Mouse (Mus musculus) CH12.LX (cell line): ENCODE measurements at regions not wholly inside any gene's neighbourhood (a gene's known extent, or its start where the extent isn't known, plus 50 kb on each side); places are given as distances from the start of the nearest gene placed in this dataset.

ENCODE experiments used
- DNase-seq: peaks from one replicate; pipeline ENCODE4 v3.0.0-alpha.2; 2013; ENCODE audit errors: extremely low read depth
- H3K27ac ChIP-seq: 2 replicates; pipeline ENCODE4 v1.5.1; 2012; ENCODE audit warnings: low read depth, mild to moderate bottlenecking, control low read depth, moderate library complexity; ENCODE audit not compliant: insufficient read depth
- H3K27me3 ChIP-seq: replicated peaks from 2 replicates; pipeline ENCODE3; 2012; ENCODE audit warnings: inconsistent platforms
- H3K36me3 ChIP-seq, 2 experiments: replicated peaks in 1 of 2; 2 replicates each; pipeline versions ENCODE3 to v1.6.1; 2012; ENCODE audit warnings: inconsistent platforms in 1 of 2, low read length in 1 of 2, mild to moderate bottlenecking in 1 of 2, mixed read lengths in 1 of 2, moderate library complexity in 1 of 2; ENCODE audit not compliant: control insufficient read depth in 1 of 2, insufficient read depth in 1 of 2
- H3K4me1 ChIP-seq, 2 experiments: 2 replicates each; pipeline ENCODE4 v1.6.1; 2012; ENCODE audit warnings: inconsistent platforms in 1 of 2, moderate library complexity in 1 of 2; ENCODE audit not compliant: insufficient read depth in 2 of 2, control insufficient read depth in 1 of 2
- H3K4me2 ChIP-seq: 2 replicates; pipeline ENCODE4 v1.6.1; 2012; ENCODE audit warnings: low read depth, mild to moderate bottlenecking, control low read depth; ENCODE audit not compliant: poor library complexity, insufficient read depth, severe bottlenecking
- H3K4me3 ChIP-seq, 3 experiments: fragments of 150-350 bp in 1 of 3; sonication (generic) in 1 of 3; replicated peaks in 1 of 3; 2 replicates each; pipeline versions ENCODE3 to v1.5.1; 2011 to 2012; ENCODE audit warnings: low read depth in 2 of 3, low read length in 2 of 3, mild to moderate bottlenecking in 2 of 3, moderate library complexity in 2 of 3, control low read depth in 1 of 3, improper control_type of control experiment in 1 of 3, inconsistent platforms in 1 of 3, mixed read lengths in 1 of 3; ENCODE audit not compliant: poor library complexity in 1 of 3
- H3K79me2 ChIP-seq: replicated peaks from 2 replicates; pipeline ENCODE4 v1.6.1; 2012; ENCODE audit warnings: mild to moderate bottlenecking, moderate library complexity; ENCODE audit not compliant: control insufficient read depth, poor library complexity, insufficient read depth, severe bottlenecking; ENCODE audit errors: extremely low read depth
- H3K9ac ChIP-seq: 2 replicates; pipeline ENCODE4 v1.6.1; 2012; ENCODE audit warnings: low read depth, mild to moderate bottlenecking, control low read depth, moderate library complexity; ENCODE audit not compliant: insufficient read depth
- H3K9me3 ChIP-seq: replicated peaks from 2 replicates; pipeline ENCODE3; 2012; ENCODE audit warnings: low read length, inconsistent platforms, mixed read lengths
- BHLHE40 ChIP-seq: IDR thresholded peaks from 2 replicates; pipeline ENCODE4 v1.6.1; 2011; ENCODE audit warnings: mild to moderate bottlenecking, low read depth, low read length, improper control_type of control experiment
- CHD1 ChIP-seq: IDR thresholded peaks from 2 replicates; pipeline ENCODE4 v1.6.1; 2012; ENCODE audit warnings: low read depth, low read length, improper control_type of control experiment, inconsistent platforms
- CHD2 ChIP-seq: IDR thresholded peaks from 2 replicates; pipeline ENCODE4 v1.6.1; 2011; ENCODE audit warnings: low read length, improper control_type of control experiment
- CTCF ChIP-seq, 2 experiments: IDR thresholded peaks in 1 of 2; conservative IDR thresholded peaks in 1 of 2; 2 replicates each; pipeline ENCODE4 v1.5.1; 2011 to 2012; ENCODE audit warnings: low read depth in 2 of 2, low read length in 2 of 2, improper control_type of control experiment in 1 of 2, inconsistent platforms in 1 of 2, mild to moderate bottlenecking in 1 of 2, moderate library complexity in 1 of 2
- E2F4 ChIP-seq: IDR thresholded peaks from 2 replicates; pipeline ENCODE4 v1.6.1; 2011; ENCODE audit warnings: low read depth, low read length, improper control_type of control experiment; ENCODE audit not compliant: insufficient replicate concordance
- ELF1 ChIP-seq: IDR thresholded peaks from 2 replicates; pipeline ENCODE4 v1.6.1; 2014; ENCODE audit warnings: low read depth, mild to moderate bottlenecking, inconsistent platforms, low read length, improper control_type of control experiment
- EP300 ChIP-seq: IDR thresholded peaks from 2 replicates; pipeline ENCODE4 v1.6.1; 2011; ENCODE audit warnings: low read length, improper control_type of control experiment
- ETS1 ChIP-seq: conservative IDR thresholded peaks from 2 replicates; pipeline ENCODE4 v1.6.1; 2012; ENCODE audit warnings: low read depth, mild to moderate bottlenecking, inconsistent platforms, low read length, improper control_type of control experiment, moderate library complexity
- GABPA ChIP-seq: IDR thresholded peaks from 2 replicates; pipeline ENCODE4 v1.6.1; 2012; ENCODE audit warnings: low read depth, low read length, improper control_type of control experiment, inconsistent platforms; ENCODE audit not compliant: insufficient replicate concordance
- HCFC1 ChIP-seq: IDR thresholded peaks from 2 replicates; pipeline ENCODE4 v1.6.1; 2012; ENCODE audit warnings: low read depth, mild to moderate bottlenecking, inconsistent platforms, low read length, improper control_type of control experiment
- IRF4 ChIP-seq: IDR thresholded peaks from 2 replicates; pipeline ENCODE4 v1.6.1; 2014; ENCODE audit warnings: low read depth, mild to moderate bottlenecking, inconsistent platforms, low read length, improper control_type of control experiment
- JUN ChIP-seq: IDR thresholded peaks from 2 replicates; pipeline ENCODE4 v1.6.1; 2011; ENCODE audit warnings: low read depth, mild to moderate bottlenecking, low read length, improper control_type of control experiment, moderate library complexity; ENCODE audit not compliant: insufficient read depth
- JUND ChIP-seq: conservative IDR thresholded peaks from 2 replicates; pipeline ENCODE4 v1.6.1; 2011; ENCODE audit warnings: low read depth, low read length, improper control_type of control experiment
- KAT2A ChIP-seq: IDR thresholded peaks from 2 replicates; pipeline ENCODE4 v1.6.1; 2012; ENCODE audit warnings: low read length, improper control_type of control experiment, inconsistent platforms; ENCODE audit not compliant: insufficient replicate concordance
- MAFK ChIP-seq: IDR thresholded peaks from 2 replicates; pipeline ENCODE4 v1.6.1; 2011; ENCODE audit warnings: low read length, improper control_type of control experiment; ENCODE audit not compliant: insufficient replicate concordance
- MAX ChIP-seq: IDR thresholded peaks from 2 replicates; pipeline ENCODE4 v1.6.1; 2011; ENCODE audit warnings: low read length, improper control_type of control experiment
- MAZ ChIP-seq: IDR thresholded peaks from 2 replicates; pipeline ENCODE4 v1.6.1; 2012; ENCODE audit warnings: low read depth, mild to moderate bottlenecking, inconsistent platforms, low read length, improper control_type of control experiment, moderate library complexity
- MEF2A ChIP-seq: IDR thresholded peaks from 2 replicates; pipeline ENCODE4 v1.6.1; 2014; ENCODE audit warnings: low read depth, mild to moderate bottlenecking, inconsistent platforms, low read length, improper control_type of control experiment, borderline replicate concordance
- MXI1 ChIP-seq: IDR thresholded peaks from 2 replicates; pipeline ENCODE4 v1.6.1; 2011; ENCODE audit warnings: mild to moderate bottlenecking, low read depth, low read length, improper control_type of control experiment
- MYC ChIP-seq: IDR thresholded peaks from 2 replicates; pipeline ENCODE4 v1.6.1; 2011; ENCODE audit warnings: low read depth, mild to moderate bottlenecking, improper control_type of control experiment, low read length
- NELFE ChIP-seq: IDR thresholded peaks from 2 replicates; pipeline ENCODE4 v1.6.1; 2011; ENCODE audit warnings: low read depth, low read length, improper control_type of control experiment
- NRF1 ChIP-seq: IDR thresholded peaks from 2 replicates; pipeline ENCODE4 v1.6.1; 2014; ENCODE audit warnings: low read depth, mild to moderate bottlenecking, inconsistent platforms, low read length, improper control_type of control experiment, moderate library complexity
- PAX5 ChIP-seq: IDR thresholded peaks from 2 replicates; pipeline ENCODE4 v1.6.1; 2012; ENCODE audit warnings: low read length, inconsistent platforms, mixed read lengths
- POLR2A ChIP-seq: IDR thresholded peaks from 2 replicates; pipeline ENCODE4 v1.6.1; 2011; ENCODE audit warnings: low read depth, mild to moderate bottlenecking, improper control_type of control experiment, low read length
- POLR2AphosphoS2 ChIP-seq: IDR thresholded peaks from 2 replicates; pipeline ENCODE4 v1.6.1; 2011; ENCODE audit warnings: low read depth, low read length, improper control_type of control experiment
- RAD21 ChIP-seq: IDR thresholded peaks from 2 replicates; pipeline ENCODE4 v1.6.1; 2011; ENCODE audit warnings: low read depth, mild to moderate bottlenecking, low read length, improper control_type of control experiment, moderate library complexity
- RCOR1 ChIP-seq: conservative IDR thresholded peaks from 2 replicates; pipeline ENCODE4 v1.6.1; 2012; ENCODE audit warnings: low read depth, mild to moderate bottlenecking, inconsistent platforms, low read length, improper control_type of control experiment
- SIN3A ChIP-seq: IDR thresholded peaks from 2 replicates; pipeline ENCODE4 v1.6.1; 2012; ENCODE audit warnings: low read length, improper control_type of control experiment, inconsistent platforms
- SMC3 ChIP-seq: IDR thresholded peaks from 2 replicates; pipeline ENCODE4 v1.6.1; 2011; ENCODE audit warnings: low read depth, low read length, improper control_type of control experiment
- TBP ChIP-seq: conservative IDR thresholded peaks from 2 replicates; pipeline ENCODE4 v1.6.1; 2011; ENCODE audit warnings: low read depth, low read length, improper control_type of control experiment
- TCF12 ChIP-seq: IDR thresholded peaks from 2 replicates; pipeline ENCODE4 v1.6.1; 2014; ENCODE audit warnings: low read depth, mild to moderate bottlenecking, inconsistent platforms, low read length, improper control_type of control experiment
- UBTF ChIP-seq: IDR thresholded peaks from 2 replicates; pipeline ENCODE4 v1.6.1; 2012; ENCODE audit warnings: low read depth, mild to moderate bottlenecking, inconsistent platforms, low read length, improper control_type of control experiment, moderate library complexity
- USF1 ChIP-seq: IDR thresholded peaks from 2 replicates; pipeline ENCODE4 v1.6.1; 2014; ENCODE audit warnings: low read depth, mild to moderate bottlenecking, inconsistent platforms, low read length, improper control_type of control experiment
- USF2 ChIP-seq: conservative IDR thresholded peaks from 2 replicates; pipeline ENCODE4 v1.6.1; 2011; ENCODE audit warnings: low read depth, low read length, improper control_type of control experiment
- ZC3H11A ChIP-seq: IDR thresholded peaks from 2 replicates; pipeline ENCODE4 v1.6.1; 2012; ENCODE audit warnings: low read depth, mild to moderate bottlenecking, inconsistent platforms, low read length, improper control_type of control experiment
- ZKSCAN1 ChIP-seq: IDR thresholded peaks from 2 replicates; pipeline ENCODE4 v1.6.1; 2012; ENCODE audit warnings: low read depth, inconsistent platforms, low read length, improper control_type of control experiment, borderline replicate concordance
- ZMIZ1 ChIP-seq: IDR thresholded peaks from 2 replicates; pipeline ENCODE4 v1.6.1; 2012; ENCODE audit warnings: low read depth, mild to moderate bottlenecking, inconsistent platforms, low read length, improper control_type of control experiment
- ZNF384 ChIP-seq: IDR thresholded peaks from 2 replicates; pipeline ENCODE4 v1.6.1; 2012; ENCODE audit warnings: low read depth, low read length, improper control_type of control experiment, inconsistent platforms
- dilution Hi-C: fragments of 300-500 bp; cut with MboI; formaldehyde crosslinking; loops from 2 replicates; pipeline ENCODE4 v1.14.3; 2020; ENCODE audit warnings: low sequenced_read_pairs; ENCODE audit not compliant: extremely low pct_unique_long_range_greater_than_20kb, extremely low pct_ligation_motif_present
- in situ Hi-C: fragments of 300-500 bp; cut with MboI; formaldehyde crosslinking; loops from 3 replicates; pipeline ENCODE4 v1.14.3; 2019; ENCODE audit warnings: low sequenced_read_pairs, low pct_ligation_motif_present, low pct_unique_long_range_greater_than_20kb, mixed read lengths

DNA sequence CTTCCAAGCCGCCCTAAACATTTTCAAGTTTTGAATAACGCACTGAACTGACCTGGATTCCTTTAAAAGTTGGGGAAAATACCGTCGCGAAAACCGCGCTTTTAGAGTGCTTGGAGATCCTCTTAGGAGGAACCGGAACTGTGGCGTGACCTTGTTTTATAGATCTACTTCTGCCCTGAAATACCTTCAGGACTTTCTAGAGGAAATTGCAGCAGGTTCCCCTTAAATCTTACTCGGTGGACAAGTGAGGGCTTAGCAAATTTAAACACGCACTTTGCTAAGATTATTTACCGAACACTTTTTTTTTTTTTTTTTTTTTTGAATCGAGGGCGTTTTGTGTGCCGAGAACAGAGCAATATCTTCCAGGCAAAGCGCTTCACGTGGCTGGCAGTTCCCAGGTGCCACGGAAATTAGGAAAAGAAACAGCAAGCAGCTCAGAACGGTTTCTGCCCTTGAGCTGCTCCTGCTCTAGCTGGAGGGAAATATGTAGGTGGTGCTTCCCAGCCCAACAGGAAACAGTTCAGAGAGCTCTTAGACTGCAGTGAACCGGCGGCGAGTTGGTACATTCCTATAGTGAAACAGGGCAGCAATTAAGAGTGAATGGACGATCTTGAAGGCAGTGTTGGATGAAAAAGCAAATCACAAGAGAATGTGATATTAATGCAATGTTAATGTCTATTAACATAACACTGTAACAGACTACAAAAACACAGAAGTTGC is 127.1 kb downstream of the Tmem161b start:
- H3K9ac ChIP-seq: peak overlapping the region; percentile 84
- no peaks in the 10 kb centered on the region for H3K79me2 ChIP-seq
- peak overlapping the region; percentile 87 for H3K27ac ChIP-seq
- no peaks in the 10 kb centered on the region for H3K36me3 ChIP-seq
- TF ChIP-seq IRF4 (peak; percentile 19; the same call in 1 of the 2 replicates), JUN (no peak), KAT2A (0 out of 2 replicates have a peak, but pooled peaks have one; percentile 56), RCOR1 (0 out of 2 replicates have a peak, but pooled peaks have one; percentile 43), TBP (peak; percentile 58; the same call in 1 of the 2 replicates), NELFE (peak; percentile 68), HCFC1 (no peak; the same call in 1 of the 2 replicates), GABPA (no peak), ZMIZ1 (peak; percentile 90; the same call in 1 of the 2 replicates), MEF2A (peak; percentile 16; the same call in 1 of the 2 replicates), E2F4 (0 out of 2 replicates have a peak, but pooled peaks have one; percentile 12), USF2 (no peak), MYC (peak; percentile 55; the same call in 1 of the 2 replicates), ETS1 (0 out of 2 replicates have a peak, but pooled peaks have one; percentile 7), POLR2AphosphoS2 (no peak), ZC3H11A (no peak), ZKSCAN1 (no peak), MAX (peak; percentile 54), PAX5 (no peak), CHD2 (peak; percentile 21; the same call in 1 of the 2 replicates), EP300 (peak; percentile 51; the same call in 1 of the 2 replicates), BHLHE40 (peak; percentile 54), SIN3A (peak; percentile 81), MXI1 (peak; percentile 76), CHD1 (peak; percentile 95), MAZ (peak; percentile 69; the same call in 1 of the 2 replicates), ELF1 (peak; percentile 35; the same call in 1 of the 2 replicates), SMC3 (no peak), USF1 (no peak), JUND (0 out of 2 replicates have a peak, but pooled peaks have one; percentile 3), CTCF (conservative IDR thresholded peaks at IDR 0.05 in 1 of 2, IDR thresholded peaks at IDR 0.05 in 1 of 2; ENCODE audit: low read depth in 2 of 2, low read length in 2 of 2) (no peak), POLR2A (peak; percentile 72), TCF12 (peak; percentile 73), ZNF384 (peak; percentile 82), RAD21 (no peak; the same call in 1 of the 2 replicates), MAFK (no peak), NRF1 (no peak), UBTF (no peak)
- TF ChIP-seq, all 38 proteins: peak for 23
- dilution Hi-C loops: no loop called here
- peak overlapping the region; percentile 80 for H3K4me2 ChIP-seq
- H3K4me1 ChIP-seq: peaks cover 4 to 22% of the 10 kb centered on the region in 2 experiments
- H3K4me3 ChIP-seq: peak overlapping the region; percentile 47 to 88 (median 64)
- no peaks in the 10 kb centered on the region for H3K27me3 ChIP-seq
- in situ Hi-C loops: loop anchor here (10.0 kb wide), 1 partner anchor 614 kb away; no protein-coding TSS in a partner anchor
- DNase-seq: peak; percentile 78
- no peaks in the 10 kb centered on the region for H3K9me3 ChIP-seq
